ENCODE assay signal across 32 mouse cellular contexts in the genomic region with DNA sequence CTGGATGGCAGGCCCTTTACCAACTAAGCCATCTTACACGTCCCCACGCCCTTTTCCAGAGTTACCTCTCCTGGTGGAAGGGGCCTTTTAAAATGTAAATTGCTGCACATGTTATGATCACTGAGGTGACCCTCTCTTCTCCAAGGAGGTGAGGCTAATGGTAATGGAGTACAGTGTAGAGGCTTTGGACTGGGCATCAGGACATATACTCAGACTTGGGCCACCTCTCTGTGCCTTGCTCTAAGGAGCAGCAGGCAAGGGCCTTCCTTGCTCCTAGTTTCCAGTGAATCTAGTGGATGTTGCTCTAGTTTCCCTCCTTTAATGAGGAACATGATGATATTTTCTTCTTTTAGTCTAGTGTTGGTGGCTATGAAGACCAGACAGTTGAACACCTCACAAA.
"Had no signal": no experiment of that assay in that cellular context is flagged by ENCODE, and none has a peak within 500 bp of the region (broad histone marks: within the 10 kb centered on the region; RNA-seq: fewer than 3 reads in every experiment).

No protein-coding gene starts in this region.

- H3K9ac ChIP-seq: limb, embryonic 12.5 days; limb, embryonic 13.5 days; limb, embryonic 15.5 days; liver, embryonic 12.5 days; liver, embryonic 13.5 days; liver, embryonic 14.5 days; liver, embryonic 15.5 days; liver, postnatal 0 days; lung, embryonic 14.5 days; lung, embryonic 15.5 days; midbrain, embryonic 12.5 days; midbrain, embryonic 13.5 days; midbrain, embryonic 15.5 days; neural tube, embryonic 12.5 days had no signal

- H3K27me3 ChIP-seq: limb, embryonic 12.5 days; limb, embryonic 13.5 days; limb, embryonic 15.5 days; liver, embryonic 12.5 days; liver, embryonic 13.5 days; liver, embryonic 15.5 days; lung, embryonic 15.5 days; megakaryocyte, embryonic 14.5 days; midbrain, embryonic 12.5 days; midbrain, embryonic 13.5 days; midbrain, embryonic 15.5 days; neural tube, embryonic 12.5 days had no signal

- DNase-seq: left cerebral cortex, postnatal 4 days; liver; liver, embryonic 13.5 days; liver, postnatal 0 days; lung, adult 18-20 months; lung, adult 2 months; lung, embryonic 14.5 days; lung, postnatal 10 days; lung, postnatal 14 days; lung, postnatal 36 days; lung, postnatal 4 days; midbrain, embryonic 14.5 days had no signal

- H3K4me2 ChIP-seq: limb, embryonic 12.5 days; limb, embryonic 13.5 days; limb, embryonic 15.5 days; liver, embryonic 11.5 days; liver, embryonic 12.5 days; liver, embryonic 13.5 days; liver, embryonic 15.5 days; lung, embryonic 14.5 days; lung, embryonic 15.5 days; midbrain, embryonic 11.5 days; midbrain, embryonic 12.5 days; midbrain, embryonic 13.5 days; midbrain, embryonic 15.5 days; neural tube, embryonic 12.5 days had no signal

- H3K9me3 ChIP-seq: limb, embryonic 10.5 days; limb, embryonic 12.5 days; limb, embryonic 15.5 days; liver, embryonic 12.5 days; liver, embryonic 13.5 days; liver, embryonic 15.5 days; lung, embryonic 15.5 days; midbrain, embryonic 10.5 days; midbrain, embryonic 12.5 days; midbrain, embryonic 13.5 days; midbrain, embryonic 15.5 days; neural tube, embryonic 12.5 days had no signal

- ATAC-seq: liver, embryonic 12.5 days; liver, postnatal 0 days; lung, postnatal 0 days; midbrain, embryonic 13.5 days; midbrain, embryonic 16.5 days had no signal

- H3K4me1 ChIP-seq: limb, embryonic 10.5 days; limb, embryonic 12.5 days; limb, embryonic 13.5 days; limb, embryonic 15.5 days; liver, embryonic 12.5 days; liver, embryonic 13.5 days; liver, embryonic 15.5 days; lung, embryonic 15.5 days; midbrain, embryonic 10.5 days; midbrain, embryonic 12.5 days; midbrain, embryonic 13.5 days; midbrain, embryonic 15.5 days; neural tube, embryonic 12.5 days had no signal

- H3K4me3 ChIP-seq: limb, embryonic 10.5 days; limb, embryonic 12.5 days; limb, embryonic 13.5 days; limb, embryonic 15.5 days; liver, embryonic 12.5 days; liver, embryonic 13.5 days; liver, embryonic 15.5 days; lung, embryonic 15.5 days; megakaryocyte, embryonic 14.5 days; midbrain, embryonic 10.5 days; midbrain, embryonic 12.5 days; midbrain, embryonic 13.5 days; midbrain, embryonic 15.5 days; myocyte; neural tube, embryonic 12.5 days had no signal

- H3K27ac ChIP-seq: limb, embryonic 10.5 days; limb, embryonic 12.5 days; limb, embryonic 13.5 days; limb, embryonic 15.5 days; liver, embryonic 12.5 days; liver, embryonic 13.5 days; liver, embryonic 14.5 days; liver, embryonic 15.5 days; lung, embryonic 15.5 days; macrophage; midbrain, embryonic 10.5 days; midbrain, embryonic 12.5 days; midbrain, embryonic 13.5 days; midbrain, embryonic 15.5 days; neural tube, embryonic 12.5 days had no signal
